Mouse (Mus musculus): ENCODE measurements around the gene Zfp422. TPM values are rescaled to one million over a fixed set of nuclear protein-coding genes. Genes with fewer than 3 reads are reported as not detected.
"Not testable (repeated sequence)": the region's sequence is repeated elsewhere in the genome, so short reads cannot be mapped to it uniquely, and the experiment has no call there.

Gene Zfp422
- polyA plus RNA-seq, 1 experiment from 2014 or later = 228 TPM

GRCm38 (mm10) chr6:116628095-116628494 is 704 bp downstream of the Zfp422 start:
- Histone ChIP-seq H3K27me3 (no peaks in the 10 kb centered on the region), H3K9ac (peak overlapping the region; percentile 95), H3K4me1 (0 out of 2 replicates have a peak, but pooled peaks cover 7% of the 10 kb centered on the region), H3K27ac (peak overlapping the region; percentile 92), H3K4me2 (replicated peaks) (peak overlapping the region; percentile 78), H3K4me3 (peak overlapping the region; percentile 85), H3K36me3 (peaks cover 24% of the 10 kb centered on the region), H3K9me3 (no peaks in the 10 kb centered on the region)
- WGBS = 19% methylated on average over 9 of the region's 9 CpGs
- ATAC-seq (ENCODE audit: low FRiP score, low read depth) = no peak

- H3K36me3 ChIP-seq = peaks cover 24% of the 10 kb centered on the region
- H3K27me3 ChIP-seq; ATAC-seq (ENCODE audit: low FRiP score, low read depth); H3K9ac ChIP-seq; H3K27ac ChIP-seq; H3K4me2 ChIP-seq (replicated peaks); H3K4me3 ChIP-seq; H3K4me1 ChIP-seq; H3K9me3 ChIP-seq: not testable (repeated sequence)
- WGBS = 95% methylated on average over 9 of the region's 9 CpGs
These were observed 2.4 kb downstream of the Zfp422 start for GRCm38 (mm10) chr6:116626417-116626816.

- 62% methylated on average over 8 of the region's 8 CpGs for WGBS
These were observed 7.3 kb downstream of the Zfp422 start for GRCm38 (mm10) chr6:116621318-116622023.

GRCm38 (mm10) chr6:116618073-116618472 is 10.7 kb downstream of the Zfp422 start:
- ATAC-seq (ENCODE audit: low FRiP score, low read depth) = no peak
- H3K9ac ChIP-seq = no peak overlapping the region
- no peak overlapping the region for H3K4me3 ChIP-seq
- H3K9me3 ChIP-seq = no peaks in the 10 kb centered on the region
- H3K36me3 ChIP-seq = no peaks in the 10 kb centered on the region
- H3K27ac ChIP-seq = no peak overlapping the region
- H3K4me1 ChIP-seq = no peaks in the 10 kb centered on the region
- H3K4me2 ChIP-seq (replicated peaks) = no peak overlapping the region
- no peaks in the 10 kb centered on the region for H3K27me3 ChIP-seq

More at GRCm38 (mm10) chr6:116621318-116622023, 7.3 kb downstream of the Zfp422 start:
- Histone ChIP-seq H3K36me3 (peaks cover 16% of the 10 kb centered on the region), H3K4me1 (no peaks in the 10 kb centered on the region), H3K9ac (no peak overlapping the region), H3K4me3 (no peak overlapping the region), H3K9me3 (no peaks in the 10 kb centered on the region), H3K27ac (no peak overlapping the region), H3K4me2 (replicated peaks) (no peak overlapping the region), H3K27me3 (no peaks in the 10 kb centered on the region)
- ATAC-seq (ENCODE audit: low FRiP score, low read depth) = no peak

- Histone ChIP-seq H3K4me2 (replicated peaks) (no peak overlapping the region), H3K27ac (no peak overlapping the region), H3K9me3 (no peaks in the 10 kb centered on the region), H3K9ac (no peak overlapping the region), H3K27me3 (no peaks in the 10 kb centered on the region), H3K4me1 (no peaks in the 10 kb centered on the region), H3K4me3 (no peak overlapping the region), H3K36me3 (no peaks in the 10 kb centered on the region)
- WGBS = 95% methylated on average over 2 of the region's 2 CpGs
- ATAC-seq (ENCODE audit: low FRiP score, low read depth) = no peak
These were observed 13.1 kb downstream of the Zfp422 start for GRCm38 (mm10) chr6:116615719-116616118.

GRCm38 (mm10) chr6:116607230-116607629 is 21.6 kb downstream of the Zfp422 start:
- Histone ChIP-seq H3K4me2 (replicated peaks) (no peak overlapping the region), H3K4me3 (no peak overlapping the region), H3K27me3 (no peaks in the 10 kb centered on the region), H3K36me3 (no peaks in the 10 kb centered on the region), H3K9ac (no peak overlapping the region), H3K9me3 (no peaks in the 10 kb centered on the region), H3K4me1 (no peaks in the 10 kb centered on the region), H3K27ac (no peak overlapping the region)
- 43% methylated on average over 4 of the region's 4 CpGs for WGBS
- ATAC-seq (ENCODE audit: low FRiP score, low read depth) = no peak

GRCm38 (mm10) chr6:116600969-116601368 is 27.8 kb downstream of the Zfp422 start:
- H3K4me1 ChIP-seq; ATAC-seq (ENCODE audit: low FRiP score, low read depth); H3K9ac ChIP-seq; H3K4me3 ChIP-seq; H3K27ac ChIP-seq; H3K36me3 ChIP-seq; H3K9me3 ChIP-seq; H3K4me2 ChIP-seq (replicated peaks); H3K27me3 ChIP-seq: not testable (repeated sequence)

- H3K36me3 ChIP-seq = no peaks in the 10 kb centered on the region
- no peak for ATAC-seq (ENCODE audit: low FRiP score, low read depth)
- no peak within 1 kb of the TSS for H3K9ac ChIP-seq
- H3K27me3 ChIP-seq = no peaks in the 10 kb centered on the region
- H3K4me2 ChIP-seq (replicated peaks) = no peak within 1 kb of the TSS
- H3K4me3 ChIP-seq = no peak within 1 kb of the TSS
- 76% methylated on average over 4 of the region's 4 CpGs for WGBS
- no peaks in the 10 kb centered on the region for H3K4me1 ChIP-seq
- H3K9me3 ChIP-seq = no peaks in the 10 kb centered on the region
- H3K27ac ChIP-seq = no peak within 1 kb of the TSS
These were observed 44.7 kb downstream of the Zfp422 start, which contains the start of gene Olfr215 for GRCm38 (mm10) chr6:116584095-116584494. TSS of gene Olfr215 (minus strand) at chr6:116584195.

Small RNAs within 50 kb of the gene (microRNA-seq; reads per million reads assigned to microRNA genes)
- 0.70 reads per million for gene Mir7043

Other genes with a start within 250 kb of the Zfp422 start
- 0.89 and 1.7 TPM in 2 replicates for gene Alox5, start 167.8 kb downstream of the Zfp422 start, polyA plus RNA-seq (2015; fragmentation: Nextera tagmentation; extraction: Ambion mirVana)
- gene Olfr211, start 139.9 kb downstream of the Zfp422 start, polyA plus RNA-seq (2015; fragmentation: Nextera tagmentation; extraction: Ambion mirVana) = not detected in 2 replicates
- not detected in 2 replicates for gene Olfr212, start 122.5 kb downstream of the Zfp422 start, polyA plus RNA-seq (2015; fragmentation: Nextera tagmentation; extraction: Ambion mirVana)
- gene Olfr213, start 90.5 kb downstream of the Zfp422 start, polyA plus RNA-seq (2015; fragmentation: Nextera tagmentation; extraction: Ambion mirVana) = not detected in 2 replicates
- gene Gm5580, start 77.9 kb downstream of the Zfp422 start, polyA plus RNA-seq (2015; fragmentation: Nextera tagmentation; extraction: Ambion mirVana) = 0.80 TPM in 2 replicates
- gene Olfr214, start 74.8 kb downstream of the Zfp422 start, polyA plus RNA-seq (2015; fragmentation: Nextera tagmentation; extraction: Ambion mirVana) = not detected in 2 replicates
- gene Olfr215, start 44.8 kb downstream of the Zfp422 start, polyA plus RNA-seq (2015; fragmentation: Nextera tagmentation; extraction: Ambion mirVana) = not detected in 2 replicates
- gene Depp1, start 21.6 kb upstream of the Zfp422 start, polyA plus RNA-seq (2015; fragmentation: Nextera tagmentation; extraction: Ambion mirVana) = 18.8 and 22.8 TPM in 2 replicates
- gene Rassf4, start 45.0 kb upstream of the Zfp422 start, polyA plus RNA-seq (2015; fragmentation: Nextera tagmentation; extraction: Ambion mirVana) = 10.6 and 10.7 TPM in 2 replicates
- gene Tmem72, start 87.9 kb upstream of the Zfp422 start, polyA plus RNA-seq (2015; fragmentation: Nextera tagmentation; extraction: Ambion mirVana) = 0.08 and 0.09 TPM in 2 replicates